Mouse (Mus musculus) heart, postnatal 0 days (tissue): ENCODE data around the gene Olfr961.

Experiments used
- CTCF ChIP-seq: IDR thresholded peaks from 2 replicates; pipeline ENCODE4 v1.5.1; 2016; ENCODE audit warnings: antibody characterized with exemption, control low read depth, low read depth
- EP300 ChIP-seq: IDR thresholded peaks from 2 replicates; pipeline ENCODE4 v1.6.1; 2016; ENCODE audit warnings: antibody characterized with exemption, low read depth

GRCm38 (mm10) chr9:39674820-39675219, 29.9 kb downstream of the Olfr961 start:
- TF ChIP-seq CTCF, result no peak
- no peak for TF ChIP-seq EP300
